Mouse (Mus musculus) fibroblast of lung, adult 2 months (primary cell): ENCODE data around the gene Dgki.
A peak's percentile ranks its signal among the peaks of the same experiment; 100 is the strongest.

Experiments used
- DNase-seq: peaks from one replicate; pipeline ENCODE4 v3.0.0-alpha.2; 2011; ENCODE audit warnings: low read depth

Dgki gene

DNA sequence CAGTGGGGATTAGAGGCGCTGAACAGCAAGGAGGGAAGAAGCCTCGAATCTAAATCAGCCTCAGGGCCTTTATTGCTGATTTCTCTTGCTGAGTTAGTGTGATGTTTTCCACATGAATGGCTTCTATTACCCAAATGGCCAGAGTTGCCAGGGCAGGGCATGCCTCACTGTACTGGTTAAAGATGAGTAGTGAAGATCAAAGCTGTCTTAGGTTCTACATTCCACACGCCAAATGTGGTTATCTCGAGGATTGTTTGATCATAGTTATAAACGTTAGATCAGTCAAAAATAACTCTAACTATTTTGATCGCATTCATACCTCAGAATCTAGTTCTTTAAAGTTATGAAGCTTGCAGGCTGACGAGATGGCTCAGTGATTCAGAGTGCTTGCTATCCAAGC is 59.8 kb downstream of the Dgki start:
- no peak for DNase-seq

DNA sequence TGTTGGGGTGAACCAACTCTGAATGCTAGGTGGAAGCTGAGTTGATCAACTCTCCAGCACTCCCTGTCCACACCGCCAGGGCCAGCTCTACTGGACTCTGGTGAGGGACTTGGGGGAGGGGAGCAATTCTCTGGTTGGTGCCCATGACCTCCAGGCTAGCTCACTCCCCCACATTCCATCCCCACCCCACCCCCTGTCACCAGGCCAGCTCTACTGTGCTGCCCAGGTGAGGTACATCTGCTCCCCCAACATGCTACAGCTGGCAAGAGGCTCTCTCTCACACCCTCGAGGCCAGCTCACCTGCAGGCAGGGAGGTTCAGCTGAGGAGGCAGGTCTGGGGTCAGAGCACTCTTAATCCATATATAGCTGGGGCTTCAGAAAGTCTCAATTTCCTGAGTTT is 63.1 kb downstream of the Dgki start:
- no peak for DNase-seq

DNA sequence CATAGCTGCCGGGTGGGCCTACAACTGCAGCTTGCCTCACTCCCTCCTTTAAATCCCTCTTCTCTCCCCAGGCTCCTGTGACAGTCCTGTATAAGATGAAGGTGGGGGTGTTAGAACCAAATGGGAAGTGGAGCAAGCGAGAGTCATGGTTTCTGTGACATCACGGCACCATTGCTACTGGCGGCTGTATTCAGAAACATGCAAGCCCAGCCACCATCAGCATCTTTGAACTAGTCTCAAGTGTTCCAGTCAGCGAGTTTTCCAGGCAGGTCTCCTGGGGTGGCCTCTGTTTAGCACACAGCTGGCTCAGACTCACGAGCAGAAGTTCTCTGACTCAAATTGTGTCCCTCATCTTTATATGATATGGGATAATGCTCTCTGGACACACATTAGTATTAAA is 68.8 kb downstream of the Dgki start:
- DNase-seq: no peak

DNA sequence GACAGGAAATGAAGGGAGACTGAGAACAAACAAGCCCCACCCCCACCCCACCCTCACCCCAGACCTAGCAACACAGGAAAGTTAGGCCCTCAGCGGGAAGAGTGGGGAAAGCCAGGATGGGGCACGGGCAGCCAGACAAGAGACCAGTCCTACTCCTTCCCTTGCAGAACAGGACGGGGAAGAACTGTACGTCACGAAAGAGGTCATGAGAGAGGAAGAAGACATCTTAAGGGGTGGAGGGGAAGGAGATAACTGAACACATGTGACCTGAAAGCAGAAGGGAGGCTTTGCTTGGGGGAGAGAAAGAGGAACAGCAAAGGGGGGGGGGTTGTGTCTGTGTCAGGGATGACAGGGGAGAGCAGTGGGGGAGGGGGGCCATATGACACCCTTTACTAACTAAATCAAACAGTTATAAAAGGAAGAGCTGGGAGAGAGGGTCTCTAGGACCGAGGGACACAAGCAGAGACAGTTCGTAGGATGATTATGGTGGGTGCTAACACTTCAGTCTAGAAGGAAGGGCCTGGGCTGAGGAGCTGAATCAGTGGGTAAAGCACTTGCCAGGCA is 77.0 kb downstream of the Dgki start:
- no peak for DNase-seq

DNA sequence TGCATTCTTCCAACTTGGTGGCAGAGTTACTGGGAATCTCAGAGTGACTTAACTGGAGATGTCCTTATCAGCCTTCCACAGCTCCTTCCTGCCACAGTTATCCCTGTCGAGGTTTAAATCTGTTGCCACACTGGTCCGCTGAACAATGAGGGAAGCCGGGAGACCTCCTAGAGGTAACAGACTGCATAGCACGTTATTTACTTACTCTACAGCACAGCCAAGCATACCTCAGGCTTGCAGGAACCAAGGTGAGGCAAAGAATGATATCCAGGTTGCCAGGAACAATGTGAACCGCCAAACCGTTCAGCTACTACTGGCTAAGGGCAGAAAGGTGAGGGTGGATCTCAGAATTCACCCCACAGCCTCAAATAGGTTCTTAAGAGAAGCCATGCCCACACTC is 78.0 kb downstream of the Dgki start:
- DNase-seq: no peak

DNA sequence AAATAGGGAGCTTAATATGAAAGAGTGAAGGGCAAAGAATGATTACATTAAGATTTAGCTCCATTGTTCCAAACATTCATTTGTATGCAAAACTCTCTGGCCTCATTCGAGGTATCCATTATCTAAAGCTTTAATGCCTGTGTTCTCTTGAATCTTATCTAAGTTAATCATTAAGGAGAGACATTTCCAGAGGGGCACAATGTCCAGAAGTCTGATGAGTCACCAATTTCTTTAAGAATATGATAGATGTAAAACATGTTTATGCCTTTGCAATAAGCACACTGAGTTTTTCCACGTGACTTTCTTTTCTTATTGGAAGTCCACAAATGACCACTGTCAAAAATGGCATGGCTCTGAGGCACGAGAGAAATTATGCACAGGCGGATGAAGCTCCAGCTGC is 80.9 kb downstream of the Dgki start:
- no peak for DNase-seq

DNA sequence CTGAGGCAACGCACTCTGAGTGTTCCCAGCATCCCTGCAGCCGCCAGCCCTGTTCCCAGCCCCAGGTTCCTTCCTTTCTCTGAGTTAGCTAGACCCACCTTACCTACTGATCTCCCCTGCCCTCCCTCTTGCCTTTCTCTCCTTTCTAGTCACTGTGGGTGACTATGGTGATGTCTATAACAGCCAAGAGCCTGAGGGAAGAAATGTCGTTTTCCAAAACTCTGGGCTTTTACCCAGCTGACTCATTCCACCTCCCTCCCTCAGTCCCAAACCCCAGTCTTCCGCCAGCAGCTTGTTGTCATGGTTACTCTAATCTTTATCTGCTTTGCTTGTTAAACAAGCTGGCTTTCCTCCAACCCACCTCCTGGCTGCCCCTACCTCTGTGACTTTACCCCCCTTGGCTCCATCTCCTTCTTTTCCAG is 83.6 kb downstream of the Dgki start:
- peak; percentile 82 for DNase-seq

DNA sequence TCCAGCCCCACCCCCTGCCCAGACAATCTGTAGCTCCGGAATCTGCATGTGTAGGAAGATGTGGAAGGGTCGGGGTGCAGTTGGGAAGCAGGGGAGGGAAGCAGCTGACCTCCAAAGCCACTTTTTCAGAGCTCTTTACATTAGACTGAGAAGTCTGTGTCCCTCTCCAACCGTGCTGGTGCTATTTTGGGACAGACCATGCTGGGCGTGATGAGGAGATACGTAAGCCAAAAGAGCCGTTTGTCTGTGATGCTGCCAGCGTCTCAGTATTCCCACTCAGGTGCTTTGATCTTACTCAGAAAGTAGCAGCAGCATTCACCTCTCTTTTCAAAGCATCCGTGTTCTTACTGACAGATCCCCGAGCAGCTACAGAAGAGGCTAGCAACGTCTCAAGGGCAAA is 84.3 kb downstream of the Dgki start:
- DNase-seq: no peak

DNA sequence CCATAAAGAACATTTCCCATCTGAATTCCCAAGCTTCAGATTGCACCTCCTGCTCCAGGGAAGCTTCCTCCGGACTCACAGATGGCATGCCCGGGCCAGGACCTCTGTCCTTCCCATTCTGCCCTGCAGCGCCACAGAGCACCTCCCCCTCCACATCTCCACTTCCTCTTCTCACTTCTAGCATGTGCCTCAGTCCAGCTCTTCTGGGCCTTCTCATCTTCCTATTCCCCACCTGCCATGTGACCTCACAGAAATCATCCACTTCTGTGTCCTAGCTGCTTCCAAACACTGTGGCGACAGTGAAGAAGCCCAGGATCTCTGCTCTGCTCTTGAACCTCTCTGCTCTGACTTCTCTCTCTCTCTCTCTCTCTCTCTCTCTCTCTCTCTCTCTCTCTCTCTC is 87.1 kb downstream of the Dgki start:
- DNase-seq: no peak

DNA sequence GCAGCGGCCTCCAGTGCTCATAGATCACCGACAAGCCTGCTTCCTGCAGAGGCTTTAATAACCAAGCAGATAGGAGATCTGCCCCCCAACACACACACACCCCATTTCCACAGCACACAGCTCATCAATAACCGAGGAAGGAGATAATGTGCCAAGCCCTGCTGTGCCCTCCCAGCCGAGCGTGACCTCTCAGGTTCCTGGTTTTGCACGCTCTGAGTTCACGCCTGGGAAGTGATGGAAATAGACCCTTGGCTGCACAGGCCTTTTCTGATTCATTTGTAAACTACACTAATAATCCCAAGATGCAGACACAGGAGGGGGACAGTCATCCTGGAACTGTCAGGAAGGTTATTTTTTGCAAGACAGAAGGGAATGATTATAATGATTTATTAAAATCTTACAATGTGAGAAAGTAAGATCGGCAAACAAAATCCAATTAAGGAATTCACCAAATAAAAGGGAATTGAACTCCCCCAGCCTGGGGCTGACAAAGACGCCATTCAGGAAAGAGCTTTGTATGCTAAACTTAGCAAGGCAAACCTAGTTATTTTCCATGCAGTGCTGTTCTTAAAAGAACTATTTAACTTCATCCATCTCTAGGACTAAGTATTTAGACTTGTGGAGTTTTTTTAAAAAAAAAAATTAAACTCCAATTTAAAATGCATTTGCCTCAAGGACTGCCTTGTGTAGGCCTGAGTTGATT is 88.3 kb downstream of the Dgki start:
- DNase-seq: no peak

DNA sequence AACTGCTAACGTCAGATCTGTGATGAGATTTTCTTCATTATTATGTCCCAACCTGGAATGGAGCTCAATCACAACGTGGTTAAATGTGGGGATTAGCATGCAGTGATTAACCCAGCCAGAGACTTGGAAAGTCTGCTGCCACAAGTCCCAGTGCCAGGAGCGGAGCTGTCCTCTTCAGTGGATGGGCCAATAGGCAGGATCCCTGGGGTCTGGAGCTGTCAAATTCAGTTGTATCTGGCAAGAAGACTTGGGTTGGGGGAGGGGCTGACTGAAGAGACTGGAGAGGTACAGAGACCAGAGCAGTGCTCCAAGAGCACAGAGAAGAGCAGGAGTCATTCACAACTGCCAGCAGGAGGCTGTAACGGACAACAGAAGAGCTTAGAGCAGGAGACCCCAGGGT is 97.1 kb downstream of the Dgki start:
- DNase-seq: no peak

DNA sequence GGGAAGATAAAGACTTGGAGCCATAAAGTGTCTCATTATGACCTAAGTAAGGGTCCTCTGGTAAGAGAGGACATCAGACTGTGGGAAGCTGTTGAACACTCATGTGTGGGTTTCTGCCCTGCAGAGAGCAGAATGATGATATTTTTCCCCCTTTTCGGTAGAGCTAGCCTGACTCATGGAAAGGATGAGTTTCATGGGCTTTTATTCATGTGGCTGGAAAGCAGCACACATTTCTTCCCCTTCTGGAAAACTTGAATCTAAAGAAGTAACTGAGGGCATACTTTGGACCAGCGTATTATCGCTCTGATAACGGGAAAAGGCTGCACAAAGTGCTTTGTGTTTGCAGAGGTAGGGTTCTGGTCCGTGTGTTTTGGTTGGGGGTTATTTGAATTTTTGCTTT is 99.1 kb downstream of the Dgki start:
- DNase-seq: no peak

DNA sequence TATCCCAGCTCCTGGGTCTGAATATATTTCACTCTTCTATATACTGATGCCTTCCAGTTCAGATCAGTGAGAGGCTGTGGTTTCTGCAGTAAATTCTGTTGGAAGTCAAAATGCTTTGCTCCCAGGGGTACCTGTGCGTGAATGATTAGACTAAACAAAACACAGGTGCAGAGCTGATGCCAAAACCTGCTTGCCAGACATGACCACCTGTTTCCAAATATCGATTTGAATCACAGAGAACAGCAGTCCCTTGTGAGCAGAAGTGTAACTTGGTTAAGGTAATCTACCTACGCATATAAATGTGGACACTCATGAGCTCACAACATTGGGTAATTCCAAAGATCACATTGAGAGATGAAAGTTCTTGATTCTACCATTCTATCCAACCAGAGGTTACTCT is 100.5 kb downstream of the Dgki start:
- no peak for DNase-seq

DNA sequence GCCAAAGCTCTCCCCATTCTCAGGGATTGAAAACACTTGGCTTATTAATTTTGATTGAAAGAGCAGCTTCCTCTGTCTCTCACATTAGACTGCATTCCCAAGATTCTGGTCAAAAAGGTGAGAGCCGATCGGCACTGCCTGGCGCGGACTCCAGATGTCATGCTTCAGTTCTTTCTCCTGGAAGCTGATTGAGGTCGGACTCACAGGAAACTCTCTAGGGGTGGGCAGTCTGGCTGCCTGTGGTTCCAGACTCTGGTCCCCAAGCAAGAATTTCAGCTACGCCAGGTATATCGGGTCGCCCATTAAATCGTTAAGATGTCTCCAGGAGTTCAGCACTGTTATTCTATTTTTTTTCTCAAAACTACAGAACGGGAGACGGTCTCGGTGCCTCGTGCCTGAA is 102.2 kb downstream of the Dgki start:
- DNase-seq: no peak

DNA sequence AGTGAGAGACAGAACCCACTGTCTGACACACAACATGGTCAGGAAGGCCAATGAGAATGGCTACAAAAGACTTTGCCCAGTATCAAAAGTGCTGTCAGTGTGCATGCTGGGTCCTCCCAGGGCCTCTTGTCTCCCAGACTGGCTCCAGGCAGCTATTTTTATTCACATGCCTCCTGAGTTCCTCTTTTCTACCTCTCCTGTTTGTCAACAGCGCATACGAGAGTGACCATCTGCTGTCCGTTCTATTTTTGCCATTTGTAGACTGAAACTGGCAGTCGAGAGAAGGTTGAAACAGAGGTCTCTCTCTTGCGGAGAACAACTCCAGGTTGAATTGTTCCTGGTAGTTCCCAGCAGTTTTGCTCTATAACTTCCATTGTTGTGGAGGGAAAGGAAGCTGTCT is 103.1 kb downstream of the Dgki start:
- no peak for DNase-seq

DNA sequence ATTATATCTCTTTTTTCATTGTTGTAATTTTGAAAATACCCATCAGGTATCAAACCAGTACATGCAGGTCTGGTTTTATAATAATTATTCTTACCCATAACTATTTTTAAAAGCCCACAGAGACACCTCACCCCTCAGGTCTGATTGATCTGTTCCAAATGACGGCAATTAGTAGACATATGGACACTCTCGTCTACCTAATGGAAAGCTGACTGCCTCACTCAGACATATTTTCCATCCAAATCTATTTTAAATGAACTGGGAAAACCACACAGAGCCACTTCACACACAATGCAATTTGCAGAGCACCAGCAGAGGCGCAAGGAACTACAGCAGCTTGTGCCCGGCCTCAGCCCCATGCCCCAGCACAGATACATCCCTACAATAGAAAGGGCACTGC is 104.2 kb downstream of the Dgki start:
- DNase-seq: no peak

DNA sequence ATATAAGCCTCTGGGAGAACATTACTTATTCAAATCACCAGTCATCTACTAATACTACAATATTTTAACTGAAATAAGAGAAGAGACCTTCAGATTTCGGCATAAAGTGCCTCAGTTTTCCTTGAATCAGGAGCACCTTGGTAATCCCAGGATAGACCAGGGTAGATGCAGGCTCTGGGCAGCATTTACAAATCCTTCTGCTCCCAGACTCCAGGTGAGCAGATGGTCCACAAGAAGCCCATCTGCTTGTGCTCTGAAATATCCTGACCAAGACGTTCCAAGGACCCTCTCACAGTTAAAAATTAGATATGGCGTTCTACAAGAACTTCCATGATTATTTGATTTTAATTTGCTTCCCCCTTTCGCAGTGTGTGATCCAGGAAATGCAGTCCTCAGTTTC is 118.0 kb downstream of the Dgki start:
- DNase-seq: no peak

DNA sequence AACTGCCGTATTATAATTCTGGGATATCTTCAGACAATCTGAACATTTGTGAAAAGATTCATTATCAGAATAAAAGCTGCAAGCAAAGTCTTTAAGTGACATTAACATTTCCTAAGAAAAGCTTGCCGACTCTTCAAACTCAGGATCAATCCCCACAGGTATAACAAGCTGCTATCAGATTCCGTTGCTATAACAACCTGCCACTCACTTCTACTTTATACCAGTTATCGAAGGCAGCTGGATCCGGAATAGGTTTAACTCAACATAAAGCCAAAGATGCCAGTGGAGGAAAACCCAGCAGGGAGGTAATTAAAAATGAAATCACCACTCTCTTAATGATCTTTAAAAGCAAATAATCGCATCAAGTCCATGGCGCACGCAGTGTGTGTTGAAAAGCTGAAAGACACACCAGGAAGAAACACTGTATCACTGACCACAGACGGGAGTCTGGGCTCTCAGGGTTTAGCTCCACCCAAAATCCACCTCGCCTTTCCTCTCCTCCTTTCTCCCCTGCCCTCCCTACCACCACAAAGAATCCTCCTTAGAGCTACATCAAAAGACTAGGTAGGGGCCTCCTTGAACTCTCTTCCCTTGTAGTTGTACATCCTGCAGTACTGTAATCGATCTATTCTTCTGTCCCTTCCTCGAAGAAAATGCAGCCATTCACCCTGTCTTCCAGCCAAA is 128.7 kb downstream of the Dgki start:
- no peak for DNase-seq

DNA sequence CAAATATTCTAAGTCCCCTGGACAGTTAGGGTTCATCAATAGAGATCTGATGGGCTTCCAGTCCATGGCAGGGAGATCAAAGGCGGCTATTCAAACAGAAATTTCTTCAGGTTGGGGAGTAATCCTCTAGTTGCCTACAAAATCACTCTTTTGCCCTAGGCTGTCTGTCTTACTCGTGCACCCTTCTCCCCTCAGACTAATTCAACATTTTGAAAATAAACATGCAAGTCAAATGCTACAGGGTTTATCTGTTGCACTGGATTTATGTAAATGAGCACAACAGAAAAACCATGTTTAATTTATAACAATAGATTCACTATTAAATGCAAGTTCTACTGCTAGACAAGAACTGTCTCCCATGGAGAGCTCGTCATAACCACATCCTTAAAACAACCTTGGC is 141.1 kb downstream of the Dgki start:
- DNase-seq: no peak

DNA sequence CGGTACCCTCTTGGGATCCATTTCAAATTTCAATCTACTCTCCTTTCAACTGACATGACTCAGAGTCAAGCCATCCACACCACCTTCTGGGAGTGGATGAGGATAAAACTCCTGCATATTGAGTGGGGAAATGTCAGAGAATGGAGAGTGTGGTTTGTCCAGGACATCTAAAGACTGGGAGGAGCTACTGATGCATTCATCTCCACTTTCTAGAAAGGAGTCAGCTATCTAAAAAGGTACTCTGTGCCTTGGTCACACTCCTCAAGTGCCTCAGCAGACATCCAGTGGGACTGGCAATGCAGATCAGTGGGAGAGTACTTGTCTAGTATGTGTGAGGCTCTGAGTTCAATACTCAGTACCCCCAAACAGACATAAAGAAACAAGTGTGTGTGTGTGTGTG is 145.9 kb downstream of the Dgki start:
- no peak for DNase-seq

DNA sequence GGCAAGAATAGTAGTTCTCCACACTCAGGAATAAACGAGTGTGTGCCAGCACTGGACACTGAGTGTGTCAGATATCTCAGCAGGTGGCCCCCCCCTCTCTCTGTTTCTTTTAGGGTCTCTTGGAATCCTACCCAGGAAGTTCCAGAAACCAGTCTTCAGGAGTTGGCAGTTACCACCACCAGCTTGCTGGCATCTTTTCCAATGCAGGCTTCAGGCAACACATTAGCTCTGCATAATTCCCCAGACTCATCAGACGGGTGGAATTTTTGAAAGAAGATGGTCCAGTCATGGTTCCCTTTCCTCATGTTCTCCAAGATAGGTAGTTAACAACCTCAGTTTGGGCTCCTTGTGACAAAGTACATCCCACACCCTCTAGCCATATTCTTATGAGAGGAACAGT is 149.5 kb downstream of the Dgki start:
- no peak for DNase-seq

DNA sequence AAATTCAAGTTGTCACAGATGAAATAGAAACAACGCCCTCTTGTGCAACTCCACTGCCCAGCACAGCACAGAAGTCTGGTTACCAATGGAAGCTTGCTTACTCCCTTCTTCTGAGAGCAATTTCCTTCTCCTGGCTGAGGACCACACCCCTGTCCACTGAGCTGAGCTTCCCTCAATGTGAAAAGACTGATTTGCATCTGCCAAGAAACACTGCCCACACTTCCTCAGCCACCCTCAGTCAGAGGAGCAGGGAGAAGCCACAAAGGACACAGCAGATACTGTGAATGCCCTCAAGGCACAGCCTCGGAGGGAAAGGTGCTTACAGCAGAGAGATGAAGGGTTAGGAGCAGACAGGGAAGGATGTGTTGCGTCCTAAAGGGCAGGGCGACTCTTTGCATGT is 149.9 kb downstream of the Dgki start:
- DNase-seq: no peak

DNA sequence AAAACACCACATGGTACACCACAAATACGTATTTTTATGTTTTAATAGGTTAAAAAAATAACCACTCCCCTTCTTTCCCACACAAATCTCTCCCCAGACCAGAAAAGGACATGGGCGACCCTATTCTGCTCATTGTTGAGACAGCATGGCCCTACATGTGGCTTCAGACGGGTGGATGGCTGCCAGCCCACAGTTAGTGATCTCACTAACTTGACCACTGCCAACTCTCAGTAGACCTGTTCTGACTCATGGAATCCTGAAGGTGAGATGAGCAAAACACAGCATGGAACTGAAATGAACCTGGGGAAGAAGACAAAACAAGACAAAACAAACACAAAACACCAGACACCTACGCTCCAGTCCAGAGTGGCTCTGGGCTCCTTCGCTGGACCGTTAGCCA is 150.8 kb downstream of the Dgki start:
- no peak for DNase-seq
